Mouse (Mus musculus): ENCODE data around the gene Tjap1. TPM values are rescaled to one million over a fixed set of nuclear protein-coding genes. Genes with fewer than 3 reads are reported as not detected.

Tjap1 gene
- total RNA-seq, 2 experiments from 2014 or later = 79.8 to 90.9 TPM

GRCm38 (mm10) chr17:46284653-46285052 is 1.8 kb upstream of the Tjap1 start:
- DNase-seq (ENCODE audit: low spot score in 2 of 2) = peak in 1 of 2 experiments; percentile 14

- DNase-seq (ENCODE audit: low spot score in 2 of 2) = peak in 1 of 2 experiments; percentile 8
Observed at GRCm38 (mm10) chr17:46283911-46284310, 1.1 kb upstream of the Tjap1 start.

GRCm38 (mm10) chr17:46283140-46283539 is 314 bp upstream of the Tjap1 start:
- no peak for DNase-seq (ENCODE audit: low spot score in 2 of 2)

GRCm38 (mm10) chr17:46278011-46278765 is 4.6 kb downstream of the Tjap1 start:
- DNase-seq (ENCODE audit: low spot score in 2 of 2) = no peak

GRCm38 (mm10) chr17:46277586-46277985 is 5.2 kb downstream of the Tjap1 start:
- no peak for DNase-seq (ENCODE audit: low spot score in 2 of 2)

- no peak for DNase-seq (ENCODE audit: low spot score in 2 of 2)
Observed at GRCm38 (mm10) chr17:46275506-46275905, 7.3 kb downstream of the Tjap1 start.

- DNase-seq (ENCODE audit: low spot score in 2 of 2) = no peak
Observed at GRCm38 (mm10) chr17:46275034-46275433, 7.8 kb downstream of the Tjap1 start.

- DNase-seq (ENCODE audit: low spot score in 2 of 2) = no peak
Observed at GRCm38 (mm10) chr17:46274465-46274864, 8.4 kb downstream of the Tjap1 start.

- no peak for DNase-seq (ENCODE audit: low spot score in 2 of 2)
Observed at GRCm38 (mm10) chr17:46273803-46274236, 9.0 kb downstream of the Tjap1 start.

GRCm38 (mm10) chr17:46272675-46273074 is 10.2 kb downstream of the Tjap1 start:
- DNase-seq (ENCODE audit: low spot score in 2 of 2) = no peak

- no peak for DNase-seq (ENCODE audit: low spot score in 2 of 2)
Observed at GRCm38 (mm10) chr17:46272058-46272457, 10.8 kb downstream of the Tjap1 start.

- DNase-seq (ENCODE audit: low spot score in 2 of 2) = peak in 1 of 2 experiments; percentile 60
Observed at GRCm38 (mm10) chr17:46269771-46270534, 12.9 kb downstream of the Tjap1 start.

- DNase-seq (ENCODE audit: low spot score in 2 of 2) = no peak
Observed at GRCm38 (mm10) chr17:46268026-46268720, 14.7 kb downstream of the Tjap1 start.

GRCm38 (mm10) chr17:46267511-46267910 is 15.3 kb downstream of the Tjap1 start:
- no peak for DNase-seq (ENCODE audit: low spot score in 2 of 2)

- no peak for DNase-seq (ENCODE audit: low spot score in 2 of 2)
Observed at GRCm38 (mm10) chr17:46266986-46267385, 15.8 kb downstream of the Tjap1 start.

- DNase-seq (ENCODE audit: low spot score in 2 of 2) = peak; percentile 72 to 80
Observed at GRCm38 (mm10) chr17:46265918-46266618, 16.8 kb downstream of the Tjap1 start.

GRCm38 (mm10) chr17:46265502-46265901 is 17.3 kb downstream of the Tjap1 start:
- no peak for DNase-seq (ENCODE audit: low spot score in 2 of 2)

- no peak for DNase-seq (ENCODE audit: low spot score in 2 of 2)
Observed at GRCm38 (mm10) chr17:46262201-46262694, 20.6 kb downstream of the Tjap1 start.

GRCm38 (mm10) chr17:46259675-46260074 is 23.2 kb downstream of the Tjap1 start:
- no peak for DNase-seq (ENCODE audit: low spot score in 2 of 2)

- DNase-seq (ENCODE audit: low spot score in 2 of 2) = no peak
Observed at GRCm38 (mm10) chr17:46258279-46259053, 24.4 kb downstream of the Tjap1 start.
